Mouse (Mus musculus): ENCODE results near the gene Ppip5k1. TPM values are rescaled to one million over a fixed set of nuclear protein-coding genes. Genes with fewer than 3 reads are reported as not detected.

The Ppip5k1 gene
- 10 to 100 TPM; 11.5 to 20.2 TPM for polyA plus RNA-seq (2017; shearing (Covaris generic))

DNA sequence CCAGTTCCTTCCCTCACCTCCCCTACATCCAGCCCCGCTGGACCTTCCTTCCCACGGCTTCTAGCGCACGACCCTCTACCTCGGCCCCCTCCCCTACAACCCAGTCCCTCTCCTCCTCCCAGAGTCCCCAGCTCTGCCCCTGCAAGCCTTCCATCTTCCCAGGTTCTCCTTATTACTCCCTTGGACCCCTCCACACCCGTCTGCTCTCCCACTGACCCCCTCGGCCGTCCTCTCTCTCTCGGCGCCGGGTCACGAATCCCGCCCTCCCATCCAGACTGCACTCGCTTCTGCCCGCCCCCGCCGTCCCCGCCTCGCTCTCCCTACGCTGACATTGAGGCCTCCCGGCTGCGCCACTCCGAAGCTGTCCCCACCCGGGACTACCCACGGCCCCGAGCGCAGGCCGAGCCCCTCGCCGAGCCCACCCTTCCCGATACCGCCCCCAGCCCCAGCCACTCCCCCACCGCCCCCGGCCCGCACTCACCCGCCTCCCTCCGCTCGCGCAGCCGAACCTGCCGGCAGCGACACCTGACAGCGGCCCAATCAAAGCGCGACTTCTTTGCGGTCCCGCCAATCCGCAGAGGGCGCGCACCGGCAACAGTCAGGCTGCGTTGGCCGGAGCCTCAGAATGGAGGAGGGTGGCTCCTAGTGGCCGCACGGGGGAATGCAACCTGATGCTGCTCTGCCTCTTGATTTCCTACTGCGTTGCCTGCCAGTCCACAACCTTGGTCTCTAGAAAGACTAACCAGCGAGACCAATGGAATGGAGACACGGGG is at the start of gene Ppip5k1:
TSS of gene Ppip5k1 (minus strand) at position 577 of the 773 bp plus-strand sequence.

DNA sequence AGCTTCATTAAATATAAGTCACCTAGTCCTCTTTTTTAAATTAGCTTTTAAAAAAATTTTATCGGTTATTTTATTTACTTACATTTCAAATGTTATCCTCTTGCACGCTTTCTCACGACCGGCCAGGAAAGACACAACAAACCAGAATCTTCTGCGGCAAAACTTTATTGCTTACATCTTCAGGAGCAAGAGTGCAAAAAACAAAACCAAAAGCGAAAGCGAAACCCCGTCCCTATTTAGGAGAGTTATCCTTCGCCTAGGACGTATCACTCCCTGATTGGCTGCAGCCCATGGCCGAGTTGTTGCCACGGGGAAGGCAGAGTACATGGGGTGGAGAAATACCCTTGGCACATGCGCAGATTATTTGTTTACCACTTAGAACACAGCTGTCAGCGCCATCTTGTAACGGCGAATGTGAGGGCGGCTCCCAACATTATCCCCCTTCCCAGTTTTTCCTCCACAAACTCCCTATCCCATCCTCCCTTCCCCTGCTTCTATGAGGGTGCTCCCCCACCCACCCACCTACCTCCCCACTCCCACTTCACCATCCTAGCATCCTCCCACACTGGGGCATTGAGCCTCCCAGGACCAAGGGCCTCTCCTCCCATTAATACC is 31.9 kb upstream of the Ppip5k1 start, which contains the start of gene Strc:
TSS of gene Strc (minus strand) at position 208 of the 615 bp plus-strand sequence.

DNA sequence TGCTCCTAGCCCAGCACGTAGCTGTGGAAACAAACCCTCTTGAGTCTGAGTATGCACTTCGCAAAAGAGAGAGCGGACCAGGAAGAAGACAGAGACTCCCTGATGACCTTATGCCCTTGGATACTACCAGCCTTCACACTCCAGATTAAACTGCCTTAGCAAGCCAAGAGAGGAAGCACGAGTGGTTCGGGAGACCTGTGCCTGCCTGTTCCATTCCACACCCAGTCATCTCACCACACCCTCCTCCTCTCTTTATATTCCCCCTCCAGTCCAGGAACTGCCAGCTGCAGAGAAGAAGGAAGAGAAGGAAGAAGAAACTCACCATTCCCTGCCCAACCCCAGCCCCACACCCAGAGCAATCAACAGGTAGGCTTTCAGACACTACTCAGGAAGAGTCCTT is 2.3 kb upstream of the Ppip5k1 start, which contains the start of gene Ckmt1:
TSS of gene Ckmt1 (plus strand) at position 221 of the 400 bp plus-strand sequence.

DNA sequence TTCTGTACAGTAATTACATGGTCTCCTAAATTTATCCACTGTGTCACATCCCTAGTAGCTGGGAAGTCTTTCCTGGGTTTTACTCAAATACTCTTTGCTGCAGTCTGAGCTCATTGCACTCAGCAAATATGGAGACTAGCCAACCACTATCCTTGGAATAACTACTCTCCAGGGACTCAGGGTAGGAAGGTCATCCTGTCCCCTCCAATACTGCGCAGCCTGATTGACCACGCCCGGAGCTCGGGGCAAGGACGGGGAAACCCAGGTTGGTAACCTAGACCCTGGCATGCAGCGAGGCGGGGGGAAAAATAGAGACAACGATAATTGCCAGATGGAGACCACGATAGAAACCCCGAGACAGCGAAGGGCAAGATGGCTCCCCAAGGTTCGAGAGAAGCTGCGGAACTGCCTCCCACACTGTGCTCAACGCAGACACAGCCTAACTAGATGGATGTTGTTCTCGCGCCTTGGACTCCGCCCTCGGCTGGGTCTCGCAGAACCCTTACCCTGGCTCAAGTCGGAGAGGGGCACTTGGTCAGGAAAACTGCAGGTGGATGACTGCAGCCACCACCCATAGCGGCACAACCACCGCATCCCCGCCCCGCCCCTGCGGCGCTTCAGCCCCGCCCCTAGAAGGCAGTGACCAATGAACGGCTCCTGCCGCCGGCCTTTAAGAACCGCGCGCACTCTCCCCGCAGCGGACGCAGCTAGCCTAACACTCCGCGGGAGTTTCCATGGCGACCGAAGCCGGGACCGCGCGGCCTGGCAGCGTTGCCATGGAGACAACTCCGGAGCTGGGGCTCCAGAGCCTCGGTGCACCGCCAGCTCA is 66.1 kb downstream of the Ppip5k1 start, which contains the start of gene Map1a:
TSS of gene Map1a (plus strand) at position 700 of the 829 bp plus-strand sequence.

DNA sequence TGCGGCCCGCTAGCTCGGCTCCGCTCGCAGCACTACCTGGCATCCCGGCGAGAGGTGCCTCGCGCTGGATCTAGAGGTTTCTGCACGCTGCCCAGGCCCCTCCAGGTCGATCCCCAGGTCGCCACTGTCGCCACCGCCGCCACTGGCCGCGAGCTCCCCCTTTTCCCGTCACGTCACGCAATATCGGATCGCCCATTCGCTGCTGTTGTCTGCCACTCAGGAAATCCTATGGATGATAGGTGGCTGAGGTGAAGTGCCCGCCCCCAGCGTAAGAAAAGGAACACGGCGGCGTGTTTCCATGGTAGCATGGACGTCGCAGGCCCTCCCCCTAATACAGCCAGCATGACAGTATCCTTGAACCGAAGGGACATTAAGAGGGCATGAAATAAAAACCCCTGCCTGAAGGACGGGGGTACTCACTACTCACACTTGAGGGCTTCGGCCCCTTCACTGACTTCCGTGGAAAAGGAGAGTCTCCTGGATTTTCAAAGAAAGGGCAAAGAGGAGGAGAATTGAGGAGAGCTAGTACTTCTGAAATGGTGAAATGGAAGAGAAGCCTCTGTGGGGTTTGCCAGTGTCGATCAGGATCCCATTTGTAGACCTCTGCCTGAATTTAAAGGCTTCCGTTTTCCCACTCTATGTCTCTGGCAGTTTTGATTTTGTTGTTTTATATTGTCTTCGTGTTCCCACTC is 83.8 kb downstream of the Ppip5k1 start, which contains the start of gene Trp53bp1:
TSS of gene Trp53bp1 (minus strand) at position 172 of the 692 bp plus-strand sequence.

Other genes starting within 250 kb of the Ppip5k1 start
- under 1 TPM; 0.10 to 0.26 TPM for gene Tgm7, start 245.6 kb downstream of the Ppip5k1 start, polyA plus RNA-seq (2017; shearing (Covaris generic))
- gene Adal, start 215.0 kb downstream of the Ppip5k1 start, polyA plus RNA-seq (2017; shearing (Covaris generic)) = 10 to 100 TPM; 15.9 to 18.3 TPM
- 10 to 100 TPM; 18.4 to 29.0 TPM for gene Lcmt2, start 214.7 kb downstream of the Ppip5k1 start, polyA plus RNA-seq (2017; shearing (Covaris generic))
- 10 to 100 TPM; 76.3 to 77.3 TPM for gene Tubgcp4, start 184.7 kb downstream of the Ppip5k1 start, polyA plus RNA-seq (2017; shearing (Covaris generic))
- gene Zscan29, start 184.3 kb downstream of the Ppip5k1 start, polyA plus RNA-seq (2017; shearing (Covaris generic)) = 10 to 100 TPM; 36.3 to 41.3 TPM
- gene Trp53bp1, start 84.0 kb downstream of the Ppip5k1 start, polyA plus RNA-seq (2017; shearing (Covaris generic)) = 10 to 100 TPM; 52.9 to 53.3 TPM
- gene Map1a, start 65.8 kb downstream of the Ppip5k1 start, polyA plus RNA-seq (2017; shearing (Covaris generic)) = under 1 TPM; 0.18 to 0.20 TPM
- gene Ckmt1, start 2.3 kb upstream of the Ppip5k1 start, polyA plus RNA-seq (2017; shearing (Covaris generic)) = 1 to 10 TPM in 1 of 2 experiments, under 1 TPM in 1; 0.73 to 3.3 TPM
- gene Strc, start 31.8 kb upstream of the Ppip5k1 start, polyA plus RNA-seq (2017; shearing (Covaris generic)) = under 1 TPM in 1 of 2 experiments, not detected in 1; 0.21 TPM
- gene Pdia3, start 58.4 kb upstream of the Ppip5k1 start, polyA plus RNA-seq (2017; shearing (Covaris generic)) = 100 to 1,000 TPM; 670 to 712 TPM
- gene Catsper2, start 58.4 kb upstream of the Ppip5k1 start, polyA plus RNA-seq (2017; shearing (Covaris generic)) = 1 to 10 TPM; 3.0 to 3.9 TPM
- gene Ell3, start 88.9 kb upstream of the Ppip5k1 start, polyA plus RNA-seq (2017; shearing (Covaris generic)) = 1 to 10 TPM in 1 of 2 experiments, under 1 TPM in 1; 0.26 to 1.1 TPM
- gene Serf2, start 93.8 kb upstream of the Ppip5k1 start, polyA plus RNA-seq (2017; shearing (Covaris generic)) = 100 to 1,000 TPM; 402 to 494 TPM
- 100 to 1,000 TPM; 148 to 150 TPM for gene Hypk, start 97.9 kb upstream of the Ppip5k1 start, polyA plus RNA-seq (2017; shearing (Covaris generic))
- under 1 TPM; 0.33 TPM for gene Serinc4, start 101.4 kb upstream of the Ppip5k1 start, polyA plus RNA-seq (2017; shearing (Covaris generic))
- gene Mfap1b, start 118.7 kb upstream of the Ppip5k1 start, polyA plus RNA-seq (2017; shearing (Covaris generic)) = 100 to 1,000 TPM in 1 of 2 experiments, 10 to 100 TPM in 1; 95.4 to 104 TPM
- 10 to 100 TPM; 33.1 to 44.8 TPM for gene Mfap1a, start 151.3 kb upstream of the Ppip5k1 start, polyA plus RNA-seq (2017; shearing (Covaris generic))
- gene Wdr76, start 151.3 kb upstream of the Ppip5k1 start, polyA plus RNA-seq (2017; shearing (Covaris generic)) = 1 to 10 TPM; 6.0 to 6.5 TPM